Mouse (Mus musculus) lung, embryonic 16.5 days (tissue): ENCODE measurements around the gene Sox12. TPM values are rescaled to one million over a fixed set of nuclear protein-coding genes. Genes with fewer than 3 reads are reported as not detected.

Source experiments
- ATAC-seq: fragments of 200-750 bp; cut with Nextera tagmentation; 2 replicates; pipeline ENCODE4 v1.8.0; 2017; ENCODE audit warnings: low read depth, mild to moderate bottlenecking, moderate library complexity
- H3K27ac ChIP-seq: fragments of 300-500 bp; sonication (generic); 2 replicates; pipeline ENCODE4 v1.5.1; 2014; ENCODE audit warnings: mild to moderate bottlenecking, control low read depth, low read length
- H3K27me3 ChIP-seq: fragments of 300-500 bp; sonication (generic); 2 replicates; pipeline ENCODE4 v1.6.1; 2014; ENCODE audit warnings: low read depth, low read length, mixed read lengths; ENCODE audit not compliant: control insufficient read depth, insufficient read depth
- H3K36me3 ChIP-seq: fragments of 300-500 bp; sonication (generic); 2 replicates; pipeline ENCODE4 v1.6.1; 2014; ENCODE audit warnings: low read length; ENCODE audit not compliant: control insufficient read depth, insufficient read depth
- H3K4me1 ChIP-seq: fragments of 300-500 bp; sonication (generic); replicated peaks from 2 replicates; pipeline ENCODE4 v1.6.1; 2014; ENCODE audit warnings: low read length, mixed read lengths; ENCODE audit not compliant: control insufficient read depth, insufficient read depth
- H3K4me2 ChIP-seq: fragments of 300-500 bp; sonication (generic); 2 replicates; pipeline ENCODE4 v1.6.1; 2014; ENCODE audit warnings: low read depth, low read length, control low read depth
- H3K4me3 ChIP-seq: fragments of 300-500 bp; sonication (generic); 2 replicates; pipeline ENCODE4 v1.5.1; 2014; ENCODE audit warnings: mild to moderate bottlenecking, low read length, control low read depth
- H3K9ac ChIP-seq: fragments of 300-500 bp; sonication (generic); 2 replicates; pipeline ENCODE4 v1.6.1; 2014; ENCODE audit warnings: low read length, control low read depth
- H3K9me3 ChIP-seq: fragments of 300-500 bp; sonication (generic); 2 replicates; pipeline ENCODE4 v1.6.1; 2016; ENCODE audit warnings: low read length; ENCODE audit not compliant: control insufficient read depth
- WGBS: fragments of 180-500 bp; shearing (Covaris S2); extraction: QIAGEN DNeasy Blood & Tissue Kit; methylation state at CpG from one replicate; pipeline ENCODE4 v1.1.7; 2014; 5-methylcytosine and 5-hydroxymethylcytosine counted together
- polyA plus RNA-seq: library from polyadenylated mRNA; unstranded; fragments of >200 nt; fragmentation: Nextera tagmentation; extraction: Ambion mirVana; gene quantifications from 2 replicates; pipeline ENCODE4 v1.2.1, GENCODE M21; 2015

Sox12 gene
- polyA plus RNA-seq, 1 experiment from 2014 or later = 8.1 TPM

DNA sequence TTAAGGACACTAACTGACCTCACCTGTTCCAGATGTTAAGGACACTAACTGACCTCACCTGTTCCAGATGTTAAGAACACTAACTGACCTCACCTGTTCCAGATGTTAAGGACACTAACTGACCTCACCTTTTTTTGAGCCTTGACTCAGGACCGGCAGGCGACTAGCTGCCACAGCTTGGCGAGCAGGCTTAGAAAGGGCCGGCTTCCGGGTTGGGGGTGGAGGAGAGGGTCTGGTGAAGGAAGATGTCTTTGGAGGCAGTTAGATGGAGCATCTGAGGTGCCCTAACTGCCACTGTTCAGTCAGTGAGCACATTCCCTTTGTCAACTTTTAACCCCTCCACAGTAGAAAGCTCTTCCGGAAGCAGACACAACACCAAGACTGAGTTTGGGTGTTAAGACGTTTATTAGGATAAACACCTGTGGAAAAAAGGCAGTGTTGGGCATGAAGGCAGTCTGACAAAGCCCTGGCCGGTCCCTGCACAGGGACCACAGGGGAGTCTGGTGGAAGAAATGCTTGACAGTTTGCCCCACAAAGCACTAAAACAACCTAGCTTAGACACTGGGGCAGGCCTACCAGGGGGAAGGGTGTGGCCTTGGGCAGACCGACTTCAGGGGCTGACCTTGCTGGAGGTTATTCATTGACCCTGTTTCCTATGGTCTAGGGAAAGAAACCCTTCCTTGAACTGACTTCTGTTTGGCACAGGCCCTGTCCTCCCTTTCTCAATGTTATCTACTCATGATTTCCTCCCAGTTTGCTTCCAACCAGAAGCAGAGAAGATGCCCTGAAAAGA is 4.4 kb downstream of the Sox12 start:
- WGBS = 42% methylated on average over 9 of the region's 9 CpGs
- Histone ChIP-seq H3K9ac (no peak overlapping the region), H3K27me3 (no peaks in the 10 kb centered on the region), H3K36me3 (peaks cover 4% of the 10 kb centered on the region), H3K4me3 (no peak overlapping the region), H3K4me2 (no peak overlapping the region), H3K27ac (no peak overlapping the region), H3K4me1 (peaks cover 26% of the 10 kb centered on the region), H3K9me3 (no peaks in the 10 kb centered on the region)
- no peak for ATAC-seq

DNA sequence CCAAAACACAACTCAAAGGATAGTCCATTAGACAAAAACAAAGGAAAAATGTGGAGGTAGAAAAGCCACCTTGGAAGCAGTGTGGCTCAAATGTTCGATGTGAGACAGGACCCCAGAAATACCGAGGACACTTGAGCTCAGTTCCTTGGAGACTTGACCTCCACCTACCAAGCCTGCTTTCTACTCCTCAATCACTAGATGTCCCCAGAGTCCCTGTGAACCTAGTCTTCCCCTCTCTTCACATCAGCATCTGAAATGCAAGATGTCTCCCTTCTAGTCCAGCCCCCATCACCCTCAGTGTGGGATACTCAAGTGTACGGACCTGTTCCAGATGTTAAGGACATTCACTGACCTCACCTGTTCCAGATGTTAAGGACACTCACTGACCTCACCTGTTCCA is 5.1 kb downstream of the Sox12 start:
- H3K9me3 ChIP-seq = no peaks in the 10 kb centered on the region
- ATAC-seq = no peak
- no peak overlapping the region for H3K4me3 ChIP-seq
- no peaks in the 10 kb centered on the region for H3K27me3 ChIP-seq
- H3K27ac ChIP-seq = no peak overlapping the region
- H3K4me1 ChIP-seq = peaks cover 26% of the 10 kb centered on the region
- peaks cover 4% of the 10 kb centered on the region for H3K36me3 ChIP-seq
- no peak overlapping the region for H3K4me2 ChIP-seq
- 13% methylated on average over 3 of the region's 3 CpGs for WGBS
- H3K9ac ChIP-seq = no peak overlapping the region

DNA sequence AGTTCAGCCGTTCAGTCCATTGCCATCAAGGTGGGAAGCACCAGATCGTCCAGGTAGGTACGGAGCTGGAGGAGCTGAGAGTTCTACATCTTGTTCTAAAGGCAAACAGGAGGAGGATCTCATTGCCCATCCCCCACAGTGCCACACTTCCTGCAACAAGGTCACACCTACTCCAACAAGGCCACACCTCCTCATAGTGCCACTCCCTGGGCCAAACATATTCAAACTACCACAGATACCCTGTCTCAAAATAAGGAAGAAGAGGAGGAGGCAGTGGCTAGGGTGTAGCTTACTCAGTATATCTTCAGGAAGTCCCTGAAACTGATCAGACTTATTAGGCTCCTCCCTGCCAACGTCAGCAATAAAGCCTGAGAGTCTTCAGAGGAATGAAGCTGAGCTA is 13.7 kb downstream of the Sox12 start:
- Histone ChIP-seq H3K4me1 (no peaks in the 10 kb centered on the region), H3K9ac (no peak overlapping the region), H3K36me3 (no peaks in the 10 kb centered on the region), H3K27me3 (no peaks in the 10 kb centered on the region), H3K27ac (no peak overlapping the region), H3K4me2 (no peak overlapping the region), H3K9me3 (no peaks in the 10 kb centered on the region), H3K4me3 (no peak overlapping the region)
- 72% methylated on average over 4 of the region's 4 CpGs for WGBS
- no peak for ATAC-seq

DNA sequence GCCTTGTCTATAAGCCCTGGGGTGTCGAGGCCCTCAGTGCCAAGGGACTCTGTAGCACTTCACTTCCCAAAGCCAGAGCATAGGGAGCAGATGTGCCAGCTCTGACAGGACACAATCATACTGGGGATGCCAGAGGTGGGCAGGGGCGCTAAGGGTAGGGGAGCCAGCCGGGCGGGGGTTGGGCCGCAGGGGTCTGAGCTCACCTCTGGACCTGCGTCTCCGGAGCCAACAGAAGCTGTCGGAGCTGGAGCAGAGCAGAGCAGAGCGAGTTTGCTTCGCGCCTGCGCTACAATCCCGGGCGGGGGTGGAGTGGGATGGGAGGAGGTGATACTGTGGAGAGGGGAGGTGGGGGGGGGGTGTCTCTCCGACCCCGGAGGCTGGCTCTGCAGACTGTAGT is 21.5 kb downstream of the Sox12 start, which contains the start of gene Nrsn2:
Gene Nrsn2 (minus strand): TSS at position 294 of the 397 bp plus-strand sequence.
- H3K4me3 ChIP-seq = no peak within 1 kb of the TSS
- H3K4me2 ChIP-seq = no peak within 1 kb of the TSS
- no peak within 1 kb of the TSS for H3K27ac ChIP-seq
- no peak within 1 kb of the TSS for H3K9ac ChIP-seq
- ATAC-seq = no peak
- WGBS = 2% methylated on average over 16 of the region's 16 CpGs
- H3K27me3 ChIP-seq = peaks cover 22% of the 10 kb centered on the region
- no peaks in the 10 kb centered on the region for H3K36me3 ChIP-seq
- no peaks in the 10 kb centered on the region for H3K9me3 ChIP-seq
- H3K4me1 ChIP-seq = no peaks in the 10 kb centered on the region; the same call in 1 of the 2 replicates

DNA sequence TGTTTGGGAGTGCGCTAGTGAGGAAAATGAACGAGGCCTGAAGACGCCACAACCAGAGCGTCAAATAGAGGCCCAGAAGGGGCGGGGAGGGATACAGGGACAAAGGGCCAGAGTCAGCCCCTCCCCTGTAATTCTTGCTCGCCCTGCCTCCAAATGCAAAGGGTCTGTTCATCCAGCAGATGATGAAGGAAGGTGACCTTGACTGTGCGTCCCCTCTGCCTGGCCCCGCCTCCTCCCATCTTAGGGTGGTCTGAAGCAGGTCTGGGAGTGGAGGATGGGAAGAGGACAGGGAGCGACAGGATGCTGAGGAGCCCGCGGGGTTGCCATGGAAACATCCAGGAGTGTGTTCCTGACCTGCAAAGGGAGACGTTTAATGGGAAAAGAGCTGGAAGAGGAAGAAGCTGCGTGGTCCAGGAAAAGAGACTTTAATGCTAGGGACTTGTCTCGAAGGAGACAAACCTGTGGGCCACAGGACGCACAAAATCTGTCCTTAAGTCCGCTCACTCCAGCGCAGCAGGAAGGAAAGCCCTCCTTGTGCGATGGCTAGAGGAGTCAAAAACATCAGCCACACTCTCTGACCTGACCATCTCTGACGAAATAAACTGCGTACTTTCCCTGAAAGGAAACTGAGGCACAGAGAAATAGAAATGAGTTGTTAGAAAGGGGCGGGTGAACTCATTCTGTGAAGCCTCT is 22.1 kb downstream of the Sox12 start:
- H3K4me3 ChIP-seq = no peak overlapping the region

DNA sequence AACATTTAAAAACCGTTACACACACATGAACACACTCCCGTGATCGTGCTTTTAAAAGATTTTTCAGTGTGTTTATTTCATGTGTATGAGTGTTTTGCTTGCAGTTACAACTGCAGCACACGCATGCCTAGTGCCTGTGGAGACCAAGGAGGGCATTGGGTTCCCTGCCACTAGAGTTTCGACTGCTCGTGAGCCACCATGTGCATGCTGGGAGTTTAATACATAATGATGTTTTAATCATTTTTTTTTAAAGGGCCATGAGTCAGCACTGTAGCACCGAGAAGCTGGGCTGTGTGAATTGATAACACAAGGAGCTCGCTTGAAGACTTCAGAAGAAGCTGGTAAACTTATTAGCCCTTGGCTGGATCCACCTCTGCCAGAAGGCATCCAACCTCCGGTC is 24.3 kb downstream of the Sox12 start:
- 71% methylated on average over 9 of the region's 9 CpGs for WGBS
- ATAC-seq = no peak

More for the DNA sequence above, 22.1 kb downstream of the Sox12 start:
- no peak for ATAC-seq
- no peaks in the 10 kb centered on the region for H3K36me3 ChIP-seq
- H3K9me3 ChIP-seq = no peaks in the 10 kb centered on the region
- no peak overlapping the region for H3K9ac ChIP-seq
- no peak overlapping the region for H3K27ac ChIP-seq
- H3K4me2 ChIP-seq = no peak overlapping the region
- 11% methylated on average over 21 of the region's 21 CpGs for WGBS
- peaks cover 22% of the 10 kb centered on the region for H3K27me3 ChIP-seq
- no peaks in the 10 kb centered on the region; the same call in 1 of the 2 replicates for H3K4me1 ChIP-seq

DNA sequence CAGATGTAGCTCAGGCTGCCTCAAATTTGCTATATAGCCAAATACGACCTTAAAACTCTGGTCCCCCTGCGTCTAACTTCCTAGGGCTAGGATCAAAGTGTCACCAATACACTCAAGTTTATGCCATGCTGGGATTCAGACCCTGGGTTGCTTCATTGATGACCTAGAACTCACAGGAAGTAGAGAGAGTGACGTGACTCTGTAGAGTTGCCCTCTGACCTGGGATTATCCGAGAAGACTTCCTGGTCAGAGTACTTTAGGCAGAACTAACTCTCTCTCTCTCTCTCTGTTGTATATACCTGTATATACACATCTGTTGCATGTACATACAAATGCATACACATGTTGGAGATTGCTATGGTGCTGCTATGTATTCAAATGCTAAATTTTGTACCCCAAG is 25.2 kb downstream of the Sox12 start:
- WGBS = 64% methylated on average over 4 of the region's 4 CpGs
- Histone ChIP-seq H3K4me2 (no peak overlapping the region), H3K9ac (no peak overlapping the region), H3K36me3 (no peaks in the 10 kb centered on the region), H3K9me3 (no peaks in the 10 kb centered on the region), H3K27me3 (peaks cover 22% of the 10 kb centered on the region), H3K4me3 (no peak overlapping the region), H3K27ac (no peak overlapping the region), H3K4me1 (no peaks in the 10 kb centered on the region; the same call in 1 of the 2 replicates)
- no peak for ATAC-seq

More for the DNA sequence above, 24.3 kb downstream of the Sox12 start:
- H3K27me3 ChIP-seq = peaks cover 22% of the 10 kb centered on the region
- H3K4me2 ChIP-seq = no peak overlapping the region
- no peak overlapping the region for H3K4me3 ChIP-seq
- no peaks in the 10 kb centered on the region for H3K36me3 ChIP-seq
- H3K9ac ChIP-seq = no peak overlapping the region
- H3K9me3 ChIP-seq = no peaks in the 10 kb centered on the region
- H3K27ac ChIP-seq = no peak overlapping the region
- no peaks in the 10 kb centered on the region; the same call in 1 of the 2 replicates for H3K4me1 ChIP-seq

DNA sequence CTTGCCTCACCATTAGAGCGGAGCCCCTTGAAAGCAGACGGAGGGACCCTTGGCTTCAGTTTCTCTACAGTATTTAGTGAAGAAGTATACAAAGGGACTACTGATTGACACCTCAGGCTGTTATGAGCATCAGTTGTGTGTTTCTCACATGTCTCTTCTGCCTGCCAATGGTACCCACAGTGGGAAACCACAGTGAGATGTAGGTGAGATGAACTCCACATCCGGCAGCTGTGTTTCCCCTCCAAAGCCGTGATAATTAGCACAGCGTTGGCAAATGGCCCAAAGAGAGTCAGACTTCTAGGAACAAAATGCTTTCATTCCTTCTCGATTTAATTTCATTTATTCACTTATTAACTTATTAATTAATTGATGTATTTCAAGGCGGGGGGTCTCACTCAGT is 25.8 kb downstream of the Sox12 start:
- 73% methylated on average over 7 of the region's 7 CpGs for WGBS
- Histone ChIP-seq H3K4me3 (no peak overlapping the region), H3K27ac (no peak overlapping the region), H3K4me2 (no peak overlapping the region), H3K36me3 (no peaks in the 10 kb centered on the region), H3K9ac (no peak overlapping the region), H3K27me3 (peaks cover 22% of the 10 kb centered on the region), H3K4me1 (no peaks in the 10 kb centered on the region; the same call in 1 of the 2 replicates), H3K9me3 (no peaks in the 10 kb centered on the region)
- no peak for ATAC-seq

DNA sequence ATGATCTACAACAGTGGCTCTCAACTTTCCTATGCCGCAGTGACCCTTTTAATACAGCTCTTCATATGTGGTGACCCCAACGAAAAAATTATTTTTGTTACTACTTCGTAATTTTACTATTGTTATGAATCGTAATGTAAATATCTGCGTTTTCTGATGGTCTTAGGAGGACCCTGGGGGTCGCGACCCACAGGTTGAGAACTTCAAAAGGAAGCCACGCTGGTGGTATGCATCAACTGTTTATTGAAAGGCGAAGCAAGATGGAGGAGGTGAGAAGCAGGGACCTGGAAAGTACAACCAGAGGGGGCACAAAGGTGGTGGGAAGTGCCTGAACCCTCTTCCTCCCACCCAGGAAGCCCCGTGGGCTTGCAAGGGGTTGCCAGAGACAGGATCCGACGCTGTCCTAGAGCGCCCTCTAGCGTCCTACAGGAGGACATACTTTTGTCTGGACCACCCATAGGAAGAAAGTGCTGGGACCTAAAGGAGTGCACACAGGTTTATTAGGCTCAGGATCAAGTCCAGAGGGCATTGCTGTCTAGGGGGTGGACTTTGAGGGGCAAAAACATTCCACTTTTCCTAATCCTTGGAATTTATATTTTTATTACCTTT is 29.2 kb downstream of the Sox12 start:
- Histone ChIP-seq H3K4me3 (no peak overlapping the region), H3K4me2 (no peak overlapping the region), H3K36me3 (no peaks in the 10 kb centered on the region), H3K9me3 (no peaks in the 10 kb centered on the region), H3K4me1 (no peaks in the 10 kb centered on the region), H3K27ac (no peak overlapping the region), H3K27me3 (no peaks in the 10 kb centered on the region), H3K9ac (no peak overlapping the region)
- peak; percentile 55; the same call in 1 of the 2 replicates for ATAC-seq
- WGBS = 26% methylated on average over 14 of the region's 14 CpGs
